Mouse (Mus musculus) forebrain, embryonic 10.5 days (tissue): ENCODE data around the gene Dph7. TPM values are rescaled to one million over a fixed set of nuclear protein-coding genes. Genes with fewer than 3 reads are reported as not detected.
A peak's percentile ranks its signal among the peaks of the same experiment; 100 is the strongest.

Experiments used
- DNase-seq: peaks from one replicate; pipeline ENCODE4 v3.0.0-alpha.2; 2017; ENCODE audit warnings: low spot score; ENCODE audit errors: extremely low spot score
- H3K27ac ChIP-seq: fragments of 300-500 bp; sonication (generic); 2 replicates; pipeline ENCODE4 v1.5.1; 2016; ENCODE audit warnings: mild to moderate bottlenecking
- H3K27me3 ChIP-seq: fragments of 300-500 bp; sonication (generic); 2 replicates; pipeline ENCODE4 v1.6.1; 2016; ENCODE audit warnings: mild to moderate bottlenecking; ENCODE audit not compliant: poor library complexity, severe bottlenecking
- H3K36me3 ChIP-seq: fragments of 300-500 bp; sonication (generic); replicated peaks from 2 replicates; pipeline ENCODE4 v1.6.1; 2016; ENCODE audit warnings: mild to moderate bottlenecking, moderate library complexity
- H3K4me1 ChIP-seq: fragments of 300-500 bp; sonication (generic); 2 replicates; pipeline ENCODE4 v1.6.1; 2016
- H3K4me3 ChIP-seq: fragments of 300-500 bp; sonication (generic); 2 replicates; pipeline ENCODE4 v1.5.1; 2016; ENCODE audit warnings: mild to moderate bottlenecking, moderate library complexity
- H3K9me3 ChIP-seq: fragments of 300-500 bp; sonication (generic); 2 replicates; pipeline ENCODE4 v1.6.1; 2016; ENCODE audit warnings: mild to moderate bottlenecking, moderate library complexity
- WGBS: fragments of 180-500 bp; shearing (Covaris S2); methylation state at CpG from one replicate; pipeline ENCODE4 v1.1.7; 2016; 5-methylcytosine and 5-hydroxymethylcytosine counted together
- polyA plus RNA-seq: library from polyadenylated mRNA; unstranded; fragments of >200 nt; fragmentation: Nextera tagmentation; extraction: Ambion mirVana; gene quantifications from 2 replicates; pipeline ENCODE4 v1.2.1, GENCODE M21; 2016

Dph7 gene
- 35.1 and 35.2 TPM in 2 replicates for polyA plus RNA-seq

GRCm38 (mm10) chr2:24962304-24963000 lies at the start of gene Dph7:
TSS of gene Dph7 (plus strand) at chr2:24962400.
- 1% methylated on average over 28 of the region's 28 CpGs for WGBS
- Histone ChIP-seq H3K36me3 (peaks cover 86% of the 10 kb centered on the region), H3K4me1 (peaks cover 13% of the 10 kb centered on the region), H3K4me3 (peak within 1 kb of the TSS; percentile 85), H3K27me3 (no peaks in the 10 kb centered on the region), H3K27ac (peak within 1 kb of the TSS; percentile 92), H3K9me3 (no peaks in the 10 kb centered on the region)
- DNase-seq: peak; percentile 89

- Histone ChIP-seq H3K4me1 (peaks cover 5% of the 10 kb centered on the region), H3K27me3 (no peaks in the 10 kb centered on the region), H3K9me3 (no peaks in the 10 kb centered on the region), H3K27ac (no peak overlapping the region), H3K36me3 (peaks cover 65% of the 10 kb centered on the region), H3K4me3 (no peak overlapping the region)
- no peak for DNase-seq
Observed at GRCm38 (mm10) chr2:24912589-24912988, 49.6 kb upstream of the Dph7 start.

GRCm38 (mm10) chr2:24914762-24915161 lies 47.4 kb upstream of the Dph7 start:
- Histone ChIP-seq H3K4me3 (no peak overlapping the region), H3K4me1 (peaks cover 12% of the 10 kb centered on the region), H3K27ac (no peak overlapping the region), H3K27me3 (no peaks in the 10 kb centered on the region), H3K36me3 (peaks cover 60% of the 10 kb centered on the region), H3K9me3 (no peaks in the 10 kb centered on the region)
- 93% methylated on average over 3 of the region's 3 CpGs for WGBS
- DNase-seq: no peak

- Histone ChIP-seq H3K4me1 (peaks cover 12% of the 10 kb centered on the region), H3K36me3 (peaks cover 21% of the 10 kb centered on the region), H3K27ac (peak within 1 kb of the TSS; percentile 99), H3K27me3 (no peaks in the 10 kb centered on the region), H3K4me3 (peak within 1 kb of the TSS; percentile 96), H3K9me3 (no peaks in the 10 kb centered on the region)
- peak; percentile 89 for DNase-seq
- WGBS: under 1% methylated on average over 110 of the region's 112 CpGs
Observed at GRCm38 (mm10) chr2:24918930-24919838, 43.0 kb upstream of the Dph7 start, which contains the start of gene Ehmt1. TSS of gene Ehmt1 (minus strand) at chr2:24919614.

GRCm38 (mm10) chr2:24919839-24920175 lies 42.4 kb upstream of the Dph7 start:
- Histone ChIP-seq H3K4me3 (peak overlapping the region; percentile 96), H3K9me3 (no peaks in the 10 kb centered on the region), H3K27ac (peak overlapping the region; percentile 99), H3K4me1 (peaks cover 12% of the 10 kb centered on the region), H3K27me3 (no peaks in the 10 kb centered on the region), H3K36me3 (peaks cover 15% of the 10 kb centered on the region)
- WGBS: 12% methylated on average over 8 of the region's 8 CpGs
- no peak for DNase-seq

- H3K9me3 ChIP-seq: no peaks in the 10 kb centered on the region
- no peaks in the 10 kb centered on the region for H3K36me3 ChIP-seq
- no peak overlapping the region for H3K4me3 ChIP-seq
- DNase-seq: no peak
- H3K27me3 ChIP-seq: no peaks in the 10 kb centered on the region
- 67% methylated on average over 2 of the region's 2 CpGs for WGBS
- H3K4me1 ChIP-seq: peaks cover 4% of the 10 kb centered on the region; the same call in 1 of the 2 replicates
- H3K27ac ChIP-seq: no peak overlapping the region
Observed at GRCm38 (mm10) chr2:24923561-24923960, 38.6 kb upstream of the Dph7 start.

GRCm38 (mm10) chr2:24925284-24925683 lies 36.9 kb upstream of the Dph7 start:
- Histone ChIP-seq H3K9me3 (no peaks in the 10 kb centered on the region), H3K27me3 (no peaks in the 10 kb centered on the region), H3K36me3 (no peaks in the 10 kb centered on the region), H3K4me1 (peaks cover 4% of the 10 kb centered on the region; the same call in 1 of the 2 replicates), H3K4me3 (no peak overlapping the region), H3K27ac (no peak overlapping the region)
- DNase-seq: no peak
- 85% methylated on average over 8 of the region's 8 CpGs for WGBS

GRCm38 (mm10) chr2:24926345-24926964 lies 35.7 kb upstream of the Dph7 start:
- Histone ChIP-seq H3K27ac (no peak overlapping the region), H3K4me1 (peaks cover 4% of the 10 kb centered on the region; the same call in 1 of the 2 replicates), H3K4me3 (no peak overlapping the region), H3K36me3 (no peaks in the 10 kb centered on the region), H3K9me3 (no peaks in the 10 kb centered on the region), H3K27me3 (no peaks in the 10 kb centered on the region)
- no peak for DNase-seq
- 86% methylated on average over 9 of the region's 9 CpGs for WGBS

- Histone ChIP-seq H3K27ac (no peak overlapping the region), H3K9me3 (no peaks in the 10 kb centered on the region), H3K27me3 (no peaks in the 10 kb centered on the region), H3K36me3 (no peaks in the 10 kb centered on the region), H3K4me1 (peaks cover 4% of the 10 kb centered on the region; the same call in 1 of the 2 replicates), H3K4me3 (no peak overlapping the region)
- WGBS: 85% methylated on average over 7 of the region's 7 CpGs
- DNase-seq: no peak
Observed at GRCm38 (mm10) chr2:24926965-24927358, 35.2 kb upstream of the Dph7 start.

GRCm38 (mm10) chr2:24927810-24928479 lies 34.3 kb upstream of the Dph7 start:
- DNase-seq: no peak
- H3K27me3 ChIP-seq: no peaks in the 10 kb centered on the region
- no peak overlapping the region for H3K4me3 ChIP-seq
- H3K27ac ChIP-seq: 0 out of 2 replicates have a peak overlapping the region, but pooled peaks have one; percentile 25
- no peaks in the 10 kb centered on the region for H3K9me3 ChIP-seq
- 68% methylated on average over 4 of the region's 4 CpGs for WGBS
- peaks cover 4% of the 10 kb centered on the region; the same call in 1 of the 2 replicates for H3K4me1 ChIP-seq
- no peaks in the 10 kb centered on the region for H3K36me3 ChIP-seq

- Histone ChIP-seq H3K36me3 (no peaks in the 10 kb centered on the region), H3K27me3 (peaks cover 9% of the 10 kb centered on the region), H3K4me3 (no peak overlapping the region), H3K4me1 (peaks cover 6% of the 10 kb centered on the region), H3K9me3 (no peaks in the 10 kb centered on the region), H3K27ac (no peak overlapping the region)
- 64% methylated on average over 2 of the region's 2 CpGs for WGBS
- no peak for DNase-seq
Observed at GRCm38 (mm10) chr2:24929119-24929518, 33.1 kb upstream of the Dph7 start.

GRCm38 (mm10) chr2:24929593-24929992 lies 32.6 kb upstream of the Dph7 start:
- Histone ChIP-seq H3K36me3 (no peaks in the 10 kb centered on the region), H3K9me3 (no peaks in the 10 kb centered on the region), H3K4me1 (peaks cover 11% of the 10 kb centered on the region), H3K27ac (no peak overlapping the region), H3K27me3 (peaks cover 14% of the 10 kb centered on the region), H3K4me3 (no peak overlapping the region)
- DNase-seq: no peak
- 90% methylated on average over 5 of the region's 5 CpGs for WGBS
